16 mouse cellular contexts compared by ENCODE assay signal in the genomic region with DNA sequence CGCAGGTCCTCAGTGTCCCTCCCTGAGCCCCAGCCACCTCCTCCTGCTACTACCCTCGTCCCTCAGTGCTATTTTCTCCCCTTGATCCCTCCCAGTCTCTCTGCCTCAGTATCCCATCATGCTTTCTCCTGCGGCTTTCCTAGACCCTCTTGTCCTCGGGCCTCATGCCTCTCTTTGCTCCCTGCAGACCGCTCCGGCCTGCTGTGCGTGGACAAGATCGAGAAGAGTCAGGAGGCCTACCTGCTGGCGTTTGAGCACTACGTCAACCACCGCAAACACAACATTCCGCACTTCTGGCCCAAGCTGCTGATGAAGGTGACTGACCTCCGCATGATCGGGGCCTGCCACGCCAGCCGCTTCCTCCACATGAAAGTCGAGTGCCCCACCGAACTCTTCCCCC. TPM values are rescaled to one million over a fixed set of nuclear protein-coding genes. Genes with fewer than 3 reads are reported as not detected.
DNase-seq lines count a peak whose midpoint lies in the region; ATAC-seq and TF ChIP-seq lines count a peak whose summit lies in the region.
"Had no signal": no experiment of that assay in that cellular context is flagged by ENCODE, and none has a peak within 500 bp of the region (broad histone marks: within the 10 kb centered on the region; RNA-seq: fewer than 3 reads in every experiment).

No protein-coding gene starts in this region.

- H3K4me3 ChIP-seq in forebrain, embryonic 13.5 days = no peak overlapping the region
- H3K4me3 ChIP-seq in forebrain, postnatal 0 days (ENCODE audit: low read depth, low read length) = no peak overlapping the region
- H3K4me3 ChIP-seq in hindbrain, embryonic 15.5 days = no peak overlapping the region
- H3K4me3 ChIP-seq in hindbrain, embryonic 10.5 days = no peak overlapping the region
- no peak overlapping the region for H3K4me3 ChIP-seq in midbrain, embryonic 15.5 days
- H3K4me3 ChIP-seq in midbrain, postnatal 0 days (ENCODE audit: low read depth, low read length) = no peak overlapping the region
- H3K4me3 ChIP-seq: erythroblast, embryonic 14.5 days; heart, embryonic 12.5 days; neural tube, embryonic 12.5 days had no signal

- H3K27ac ChIP-seq in forebrain, embryonic 13.5 days = 0 out of 2 replicates have a peak overlapping the region, but pooled peaks have one; percentile 0
- H3K27ac ChIP-seq in forebrain, postnatal 0 days (ENCODE audit: low read depth, low read length) = no peak overlapping the region
- 0 out of 2 replicates have a peak overlapping the region, but pooled peaks have one; percentile 10 for H3K27ac ChIP-seq in hindbrain, embryonic 15.5 days (replicated peaks)
- no peak overlapping the region for H3K27ac ChIP-seq in hindbrain, embryonic 10.5 days
- 0 out of 2 replicates have a peak overlapping the region, but pooled peaks have one; percentile 18 for H3K27ac ChIP-seq in midbrain, embryonic 15.5 days
- H3K27ac ChIP-seq in midbrain, postnatal 0 days (ENCODE audit: low read depth, low read length) = no peak overlapping the region
- H3K27ac ChIP-seq: macrophage; neural tube, embryonic 12.5 days had no signal

- DNase-seq in forebrain, postnatal 0 days = no peak
- DNase-seq in hindbrain, embryonic 10.5 days (ENCODE audit: low spot score) = no peak
- no peak for DNase-seq in midbrain, postnatal 0 days (ENCODE audit: low spot score)
- DNase-seq in embryo, embryonic 10 days (ENCODE audit: low spot score) = no peak
- no peak for DNase-seq in frontal cortex, postnatal 10 days (ENCODE audit: low spot score in 2 of 2)
- DNase-seq: cerebellum, adult 2 months; kidney, adult 9 months; thymus, postnatal 25 days had no signal

- peaks cover 44% of the 10 kb centered on the region for H3K4me1 ChIP-seq in forebrain, embryonic 13.5 days
- 0 out of 2 replicates have a peak, but pooled peaks cover 5% of the 10 kb centered on the region for H3K4me1 ChIP-seq in forebrain, postnatal 0 days (ENCODE audit: insufficient read depth)
- peaks cover 44% of the 10 kb centered on the region for H3K4me1 ChIP-seq in hindbrain, embryonic 15.5 days (replicated peaks)
- H3K4me1 ChIP-seq in hindbrain, embryonic 10.5 days (replicated peaks) = peaks cover 48% of the 10 kb centered on the region
- H3K4me1 ChIP-seq in midbrain, embryonic 15.5 days = peaks cover 38% of the 10 kb centered on the region
- H3K4me1 ChIP-seq in midbrain, postnatal 0 days (ENCODE audit: insufficient read depth, low read length) = peaks cover 13% of the 10 kb centered on the region; the same call in 1 of the 2 replicates

- no peak overlapping the region for H3K4me2 ChIP-seq in forebrain, embryonic 13.5 days
- no peak overlapping the region for H3K4me2 ChIP-seq in forebrain, postnatal 0 days (ENCODE audit: low read depth)
- H3K4me2 ChIP-seq in hindbrain, embryonic 15.5 days = no peak overlapping the region
- H3K4me2 ChIP-seq in midbrain, embryonic 15.5 days = no peak overlapping the region
- no peak overlapping the region for H3K4me2 ChIP-seq in midbrain, postnatal 0 days (ENCODE audit: low read depth, low read length, poor library complexity, severe bottlenecking)
- H3K4me2 ChIP-seq: heart, embryonic 12.5 days; neural tube, embryonic 12.5 days had no signal

- WGBS in forebrain, embryonic 13.5 days = 89% methylated on average over 18 of the region's 18 CpGs
- WGBS in forebrain, postnatal 0 days = 86% methylated on average over 18 of the region's 18 CpGs
- 84% methylated on average over 18 of the region's 18 CpGs for WGBS in hindbrain, embryonic 15.5 days
- 83% methylated on average over 18 of the region's 18 CpGs for WGBS in hindbrain, embryonic 10.5 days
- WGBS in midbrain, embryonic 15.5 days = 87% methylated on average over 18 of the region's 18 CpGs
- WGBS in midbrain, postnatal 0 days = 87% methylated on average over 18 of the region's 18 CpGs

- no peak for ATAC-seq in forebrain, embryonic 13.5 days
- ATAC-seq in forebrain, postnatal 0 days = no peak
- ATAC-seq in hindbrain, embryonic 15.5 days (ENCODE audit: low FRiP score, low read depth) = no peak
- no peak for ATAC-seq in midbrain, embryonic 15.5 days (replicated peaks)
- ATAC-seq in midbrain, postnatal 0 days (ENCODE audit: low FRiP score) = no peak
- ATAC-seq: midbrain, embryonic 16.5 days had no signal

- H3K36me3 ChIP-seq in forebrain, embryonic 13.5 days (ENCODE audit: poor library complexity, severe bottlenecking) = peaks cover 74% of the 10 kb centered on the region
- H3K36me3 ChIP-seq in forebrain, postnatal 0 days (ENCODE audit: insufficient read depth) = peaks cover 75% of the 10 kb centered on the region
- peaks cover 58% of the 10 kb centered on the region for H3K36me3 ChIP-seq in hindbrain, embryonic 15.5 days
- H3K36me3 ChIP-seq in hindbrain, embryonic 10.5 days = peaks cover 75% of the 10 kb centered on the region
- peaks cover 41% of the 10 kb centered on the region for H3K36me3 ChIP-seq in midbrain, embryonic 15.5 days (replicated peaks)
- H3K36me3 ChIP-seq in midbrain, postnatal 0 days (ENCODE audit: insufficient read depth, low read length) = peaks cover 56% of the 10 kb centered on the region

- H3K9me3 ChIP-seq in forebrain, embryonic 13.5 days (replicated peaks) = no peaks in the 10 kb centered on the region
- no peaks in the 10 kb centered on the region for H3K9me3 ChIP-seq in forebrain, postnatal 0 days (ENCODE audit: low read length)
- H3K9me3 ChIP-seq in hindbrain, embryonic 15.5 days = no peaks in the 10 kb centered on the region
- no peaks in the 10 kb centered on the region for H3K9me3 ChIP-seq in hindbrain, embryonic 10.5 days
- H3K9me3 ChIP-seq in midbrain, embryonic 15.5 days = no peaks in the 10 kb centered on the region
- H3K9me3 ChIP-seq in midbrain, postnatal 0 days (ENCODE audit: low read length) = no peaks in the 10 kb centered on the region
- H3K9me3 ChIP-seq: heart, embryonic 12.5 days; neural tube, embryonic 12.5 days had no signal

- no peak overlapping the region for H3K9ac ChIP-seq in forebrain, embryonic 13.5 days
- no peak overlapping the region for H3K9ac ChIP-seq in forebrain, postnatal 0 days
- no peak overlapping the region for H3K9ac ChIP-seq in hindbrain, embryonic 15.5 days
- H3K9ac ChIP-seq in midbrain, embryonic 15.5 days = no peak overlapping the region
- H3K9ac ChIP-seq in midbrain, postnatal 0 days (replicated peaks; ENCODE audit: low read length, poor library complexity, severe bottlenecking) = no peak overlapping the region
- H3K9ac ChIP-seq: neural tube, embryonic 12.5 days had no signal

- H3K27me3 ChIP-seq in forebrain, embryonic 13.5 days = no peaks in the 10 kb centered on the region
- no peaks in the 10 kb centered on the region for H3K27me3 ChIP-seq in forebrain, postnatal 0 days (ENCODE audit: insufficient read depth, low read length)
- no peaks in the 10 kb centered on the region for H3K27me3 ChIP-seq in hindbrain, embryonic 15.5 days
- H3K27me3 ChIP-seq in hindbrain, embryonic 10.5 days (ENCODE audit: insufficient read depth, poor library complexity, severe bottlenecking) = no peaks in the 10 kb centered on the region
- H3K27me3 ChIP-seq in midbrain, embryonic 15.5 days (replicated peaks) = no peaks in the 10 kb centered on the region
- H3K27me3 ChIP-seq in midbrain, postnatal 0 days (ENCODE audit: insufficient read depth, low read length) = no peaks in the 10 kb centered on the region
- H3K27me3 ChIP-seq: heart, embryonic 12.5 days; neural tube, embryonic 12.5 days had no signal

- TF ChIP-seq CTCF in forebrain, postnatal 0 days (IDR thresholded peaks at IDR 0.05; ENCODE audit: low read depth) = no peak
- no peak for TF ChIP-seq CTCF in midbrain, postnatal 0 days (IDR thresholded peaks at IDR 0.05)

RNA-seq across cellular contexts. Expression of gene Nr1d1, which starts 11.0 kb away (rescaled TPM):
- polyA plus RNA-seq in forebrain, embryonic 13.5 days (2015; fragmentation: Nextera tagmentation; extraction: Ambion mirVana) = 2.1 and 2.3 TPM in 2 replicates
- total RNA-seq in forebrain, postnatal 0 days (2014; rRNA removed) = 4.5 and 6.7 TPM in 2 replicates
- polyA plus RNA-seq in forebrain, postnatal 0 days (2015; fragmentation: Nextera tagmentation; extraction: Ambion mirVana) = 10.8 and 11.4 TPM in 2 replicates
- 3.9 and 4.3 TPM in 2 replicates for polyA plus RNA-seq in hindbrain, embryonic 15.5 days (2015; fragmentation: Nextera tagmentation; extraction: Ambion mirVana)
- polyA plus RNA-seq in hindbrain, embryonic 10.5 days (2016; fragmentation: Nextera tagmentation; extraction: Ambion mirVana) = 1.2 and 1.5 TPM in 2 replicates
- polyA plus RNA-seq in midbrain, embryonic 15.5 days (2015; fragmentation: Nextera tagmentation; extraction: Ambion mirVana) = 3.4 and 3.9 TPM in 2 replicates
- total RNA-seq in midbrain, postnatal 0 days (2014; rRNA removed) = 7.1 and 11.0 TPM in 2 replicates
- 12.3 and 14.3 TPM in 2 replicates for polyA plus RNA-seq in midbrain, postnatal 0 days (2015; fragmentation: Nextera tagmentation; extraction: Ambion mirVana)

RNA-seq across cellular contexts. Expression of gene Thra, which starts 23.7 kb away (rescaled TPM):
- 93.5 and 95.2 TPM in 2 replicates for polyA plus RNA-seq in forebrain, embryonic 13.5 days (2015; fragmentation: Nextera tagmentation; extraction: Ambion mirVana)
- 1,003 and 1,159 TPM in 2 replicates for total RNA-seq in forebrain, postnatal 0 days (2014; rRNA removed)
- 223 and 233 TPM in 2 replicates for polyA plus RNA-seq in forebrain, postnatal 0 days (2015; fragmentation: Nextera tagmentation; extraction: Ambion mirVana)
- 136 and 138 TPM in 2 replicates for polyA plus RNA-seq in hindbrain, embryonic 15.5 days (2015; fragmentation: Nextera tagmentation; extraction: Ambion mirVana)
- polyA plus RNA-seq in hindbrain, embryonic 10.5 days (2016; fragmentation: Nextera tagmentation; extraction: Ambion mirVana) = 12.8 and 22.2 TPM in 2 replicates
- 151 and 158 TPM in 2 replicates for polyA plus RNA-seq in midbrain, embryonic 15.5 days (2015; fragmentation: Nextera tagmentation; extraction: Ambion mirVana)
- 774 and 843 TPM in 2 replicates for total RNA-seq in midbrain, postnatal 0 days (2014; rRNA removed)
- polyA plus RNA-seq in midbrain, postnatal 0 days (2015; fragmentation: Nextera tagmentation; extraction: Ambion mirVana) = 165 and 182 TPM in 2 replicates

RNA-seq across cellular contexts. Expression of gene Msl1, which starts 31.2 kb away (rescaled TPM):
- 31.3 and 32.9 TPM in 2 replicates for polyA plus RNA-seq in forebrain, embryonic 13.5 days (2015; fragmentation: Nextera tagmentation; extraction: Ambion mirVana)
- 87.2 and 94.6 TPM in 2 replicates for total RNA-seq in forebrain, postnatal 0 days (2014; rRNA removed)
- polyA plus RNA-seq in forebrain, postnatal 0 days (2015; fragmentation: Nextera tagmentation; extraction: Ambion mirVana) = 16.3 and 24.1 TPM in 2 replicates
- 31.7 and 33.1 TPM in 2 replicates for polyA plus RNA-seq in hindbrain, embryonic 15.5 days (2015; fragmentation: Nextera tagmentation; extraction: Ambion mirVana)
- 24.4 and 25.2 TPM in 2 replicates for polyA plus RNA-seq in hindbrain, embryonic 10.5 days (2016; fragmentation: Nextera tagmentation; extraction: Ambion mirVana)
- 33.2 and 33.6 TPM in 2 replicates for polyA plus RNA-seq in midbrain, embryonic 15.5 days (2015; fragmentation: Nextera tagmentation; extraction: Ambion mirVana)
- 88.3 and 107 TPM in 2 replicates for total RNA-seq in midbrain, postnatal 0 days (2014; rRNA removed)
- 22.3 and 25.8 TPM in 2 replicates for polyA plus RNA-seq in midbrain, postnatal 0 days (2015; fragmentation: Nextera tagmentation; extraction: Ambion mirVana)

RNA-seq across cellular contexts. Expression of gene Med24, which starts 34.9 kb away (rescaled TPM):
- 79.0 and 86.0 TPM in 2 replicates for polyA plus RNA-seq in forebrain, embryonic 13.5 days (2015; fragmentation: Nextera tagmentation; extraction: Ambion mirVana)
- 54.0 and 66.5 TPM in 2 replicates for total RNA-seq in forebrain, postnatal 0 days (2014; rRNA removed)
- 46.4 and 49.3 TPM in 2 replicates for polyA plus RNA-seq in forebrain, postnatal 0 days (2015; fragmentation: Nextera tagmentation; extraction: Ambion mirVana)
- 67.0 and 70.3 TPM in 2 replicates for polyA plus RNA-seq in hindbrain, embryonic 15.5 days (2015; fragmentation: Nextera tagmentation; extraction: Ambion mirVana)
- polyA plus RNA-seq in hindbrain, embryonic 10.5 days (2016; fragmentation: Nextera tagmentation; extraction: Ambion mirVana) = 76.9 and 83.6 TPM in 2 replicates
- 82.9 and 84.8 TPM in 2 replicates for polyA plus RNA-seq in midbrain, embryonic 15.5 days (2015; fragmentation: Nextera tagmentation; extraction: Ambion mirVana)
- total RNA-seq in midbrain, postnatal 0 days (2014; rRNA removed) = 66.6 and 81.2 TPM in 2 replicates
- polyA plus RNA-seq in midbrain, postnatal 0 days (2015; fragmentation: Nextera tagmentation; extraction: Ambion mirVana) = 52.2 and 59.8 TPM in 2 replicates

RNA-seq across cellular contexts. Expression of gene Casc3, which starts 40.6 kb away (rescaled TPM):
- polyA plus RNA-seq in forebrain, embryonic 13.5 days (2015; fragmentation: Nextera tagmentation; extraction: Ambion mirVana) = 46.4 and 51.1 TPM in 2 replicates
- 22.5 and 27.2 TPM in 2 replicates for total RNA-seq in forebrain, postnatal 0 days (2014; rRNA removed)
- 29.5 and 37.4 TPM in 2 replicates for polyA plus RNA-seq in forebrain, postnatal 0 days (2015; fragmentation: Nextera tagmentation; extraction: Ambion mirVana)
- 49.4 and 54.2 TPM in 2 replicates for polyA plus RNA-seq in hindbrain, embryonic 15.5 days (2015; fragmentation: Nextera tagmentation; extraction: Ambion mirVana)
- polyA plus RNA-seq in hindbrain, embryonic 10.5 days (2016; fragmentation: Nextera tagmentation; extraction: Ambion mirVana) = 49.5 and 55.9 TPM in 2 replicates
- polyA plus RNA-seq in midbrain, embryonic 15.5 days (2015; fragmentation: Nextera tagmentation; extraction: Ambion mirVana) = 56.3 and 57.7 TPM in 2 replicates
- 29.4 and 32.2 TPM in 2 replicates for total RNA-seq in midbrain, postnatal 0 days (2014; rRNA removed)
- polyA plus RNA-seq in midbrain, postnatal 0 days (2015; fragmentation: Nextera tagmentation; extraction: Ambion mirVana) = 34.0 and 39.7 TPM in 2 replicates

Comparison
In these comparisons a context has a peak if more than half of its experiments do, and no peak if none do; other contexts are left out.
1. H3K27ac ChIP-seq: peak in forebrain, embryonic 13.5 days (single experiment), hindbrain, embryonic 15.5 days (single experiment) and midbrain, embryonic 15.5 days (single experiment); none in forebrain, postnatal 0 days (single experiment), hindbrain, embryonic 10.5 days (single experiment) and midbrain, postnatal 0 days (single experiment).